Mouse (Mus musculus) hindbrain, embryonic 16.5 days (tissue): ENCODE measurements at regions not wholly inside any gene's neighbourhood (a gene's known extent, or its start where the extent isn't known, plus 50 kb on each side); places are given as distances from the start of the nearest gene placed in this dataset.

ENCODE experiments used
- ATAC-seq: fragments of 200-750 bp; cut with Nextera tagmentation; 2 replicates; pipeline ENCODE4 v1.8.0; 2017; ENCODE audit warnings: moderate TSS enrichment, moderate library complexity
- H3K27ac ChIP-seq: fragments of 300-500 bp; sonication (generic); 2 replicates; pipeline ENCODE4 v1.5.1; 2014; ENCODE audit warnings: low read depth, mild to moderate bottlenecking, control low read depth, low read length, moderate library complexity
- H3K27me3 ChIP-seq: fragments of 300-500 bp; sonication (generic); replicated peaks from 2 replicates; pipeline ENCODE4 v1.6.1; 2014; ENCODE audit warnings: low read length; ENCODE audit not compliant: control insufficient read depth, insufficient read depth
- H3K36me3 ChIP-seq: fragments of 300-500 bp; sonication (generic); 2 replicates; pipeline ENCODE4 v1.6.1; 2014; ENCODE audit warnings: mild to moderate bottlenecking, low read length, moderate library complexity, mixed read lengths; ENCODE audit not compliant: control insufficient read depth, insufficient read depth
- H3K4me1 ChIP-seq: fragments of 300-500 bp; sonication (generic); 2 replicates; pipeline ENCODE4 v1.6.1; 2014; ENCODE audit warnings: low read depth, low read length; ENCODE audit not compliant: control insufficient read depth, insufficient read depth
- H3K4me2 ChIP-seq: fragments of 300-500 bp; sonication (generic); 2 replicates; pipeline ENCODE4 v1.6.1; 2014; ENCODE audit warnings: mild to moderate bottlenecking, low read length, control low read depth, moderate library complexity
- H3K4me3 ChIP-seq: fragments of 300-500 bp; sonication (generic); 2 replicates; pipeline ENCODE4 v1.5.1; 2014; ENCODE audit warnings: mild to moderate bottlenecking, low read length, control low read depth, moderate library complexity
- H3K9ac ChIP-seq: fragments of 300-500 bp; sonication (generic); 2 replicates; pipeline ENCODE4 v1.6.1; 2014; ENCODE audit warnings: low read depth, mild to moderate bottlenecking, control low read depth, low read length, moderate library complexity
- H3K9me3 ChIP-seq: fragments of 300-500 bp; sonication (generic); 2 replicates; pipeline ENCODE4 v1.6.1; 2014; ENCODE audit warnings: mild to moderate bottlenecking, low read length, moderate library complexity; ENCODE audit not compliant: control insufficient read depth
- WGBS: fragments of 180-500 bp; shearing (Covaris S2); extraction: QIAGEN DNeasy Blood & Tissue Kit; methylation state at CpG from one replicate; pipeline ENCODE4 v1.1.7; 2014; 5-methylcytosine and 5-hydroxymethylcytosine counted together

GRCm38 (mm10) chr7:70067828-70068719, 298.5 kb downstream of the Nr2f2 start:
- H3K27ac ChIP-seq = peak overlapping the region; percentile 66
- 12% methylated on average over 18 of the region's 18 CpGs for WGBS
- peaks cover 15% of the 10 kb centered on the region for H3K4me1 ChIP-seq
- no peak overlapping the region for H3K4me3 ChIP-seq
- peak overlapping the region; percentile 43 for H3K9ac ChIP-seq
- H3K36me3 ChIP-seq = no peaks in the 10 kb centered on the region
- H3K4me2 ChIP-seq = peak overlapping the region; percentile 39
- ATAC-seq = peak; percentile 71
- no peaks in the 10 kb centered on the region for H3K9me3 ChIP-seq
- no peaks in the 10 kb centered on the region for H3K27me3 ChIP-seq

- no peak overlapping the region for H3K4me2 ChIP-seq
- ATAC-seq = no peak
- no peaks in the 10 kb centered on the region for H3K36me3 ChIP-seq
- H3K27me3 ChIP-seq = no peaks in the 10 kb centered on the region
- H3K9ac ChIP-seq = no peak overlapping the region
- H3K4me3 ChIP-seq = no peak overlapping the region
- H3K9me3 ChIP-seq = no peaks in the 10 kb centered on the region
- H3K4me1 ChIP-seq = peaks cover 15% of the 10 kb centered on the region
- WGBS = 63% methylated on average over 5 of the region's 5 CpGs
- no peak overlapping the region for H3K27ac ChIP-seq
Observed at GRCm38 (mm10) chr7:70067071-70067470, 299.5 kb downstream of the Nr2f2 start.

- ATAC-seq = no peak
- no peak overlapping the region for H3K27ac ChIP-seq
- WGBS = 88% methylated on average over 7 of the region's 7 CpGs
Observed at GRCm38 (mm10) chr7:70066448-70066847, 300.1 kb downstream of the Nr2f2 start.

GRCm38 (mm10) chr7:70065471-70066130, 300.9 kb downstream of the Nr2f2 start:
- no peak overlapping the region for H3K4me3 ChIP-seq
- ATAC-seq = peak; percentile 80
- no peaks in the 10 kb centered on the region for H3K27me3 ChIP-seq
- no peak overlapping the region for H3K27ac ChIP-seq
- no peaks in the 10 kb centered on the region for H3K9me3 ChIP-seq
- WGBS = 59% methylated on average over 11 of the region's 11 CpGs
- H3K4me2 ChIP-seq = no peak overlapping the region
- H3K9ac ChIP-seq = no peak overlapping the region
- H3K4me1 ChIP-seq = peaks cover 15% of the 10 kb centered on the region
- no peaks in the 10 kb centered on the region for H3K36me3 ChIP-seq

More at GRCm38 (mm10) chr7:70066448-70066847, 300.1 kb downstream of the Nr2f2 start:
- H3K9me3 ChIP-seq = no peaks in the 10 kb centered on the region
- no peak overlapping the region for H3K9ac ChIP-seq
- no peak overlapping the region for H3K4me3 ChIP-seq
- no peaks in the 10 kb centered on the region for H3K27me3 ChIP-seq
- H3K36me3 ChIP-seq = no peaks in the 10 kb centered on the region
- H3K4me2 ChIP-seq = no peak overlapping the region
- H3K4me1 ChIP-seq = peaks cover 15% of the 10 kb centered on the region

- H3K4me2 ChIP-seq = no peak overlapping the region
- H3K9me3 ChIP-seq = no peaks in the 10 kb centered on the region
- no peak overlapping the region for H3K9ac ChIP-seq
- peak; percentile 87; the same call in 1 of the 2 replicates for ATAC-seq
- no peaks in the 10 kb centered on the region for H3K36me3 ChIP-seq
- 72% methylated on average over 5 of the region's 5 CpGs for WGBS
- H3K27ac ChIP-seq = no peak overlapping the region
- H3K4me3 ChIP-seq = no peak overlapping the region
- no peaks in the 10 kb centered on the region for H3K4me1 ChIP-seq
- no peaks in the 10 kb centered on the region for H3K27me3 ChIP-seq
Observed at GRCm38 (mm10) chr7:70047415-70047753, 319.2 kb downstream of the Nr2f2 start.

GRCm38 (mm10) chr7:70046691-70047414, 319.7 kb downstream of the Nr2f2 start:
- no peak overlapping the region for H3K4me3 ChIP-seq
- WGBS = 34% methylated on average over 17 of the region's 17 CpGs
- ATAC-seq = peak; percentile 87
- H3K9me3 ChIP-seq = no peaks in the 10 kb centered on the region
- no peak overlapping the region for H3K9ac ChIP-seq
- no peak overlapping the region for H3K27ac ChIP-seq
- no peak overlapping the region for H3K4me2 ChIP-seq
- no peaks in the 10 kb centered on the region for H3K36me3 ChIP-seq
- no peaks in the 10 kb centered on the region for H3K4me1 ChIP-seq
- H3K27me3 ChIP-seq = no peaks in the 10 kb centered on the region

- H3K4me2 ChIP-seq = no peak overlapping the region
- ATAC-seq = no peak
- no peaks in the 10 kb centered on the region for H3K9me3 ChIP-seq
- H3K4me3 ChIP-seq = no peak overlapping the region
- no peaks in the 10 kb centered on the region for H3K36me3 ChIP-seq
- no peaks in the 10 kb centered on the region for H3K4me1 ChIP-seq
- no peaks in the 10 kb centered on the region for H3K27me3 ChIP-seq
- 88% methylated on average over 1 of the region's 1 CpGs for WGBS
- no peak overlapping the region for H3K9ac ChIP-seq
- H3K27ac ChIP-seq = no peak overlapping the region
Observed at GRCm38 (mm10) chr7:70037011-70037410, 329.5 kb downstream of the Nr2f2 start.

GRCm38 (mm10) chr7:70032857-70033256, 333.7 kb downstream of the Nr2f2 start:
- Histone ChIP-seq H3K9ac (no peak overlapping the region), H3K9me3 (no peaks in the 10 kb centered on the region), H3K36me3 (no peaks in the 10 kb centered on the region), H3K4me1 (no peaks in the 10 kb centered on the region), H3K27ac (no peak overlapping the region), H3K4me2 (no peak overlapping the region), H3K27me3 (no peaks in the 10 kb centered on the region), H3K4me3 (no peak overlapping the region)
- no peak for ATAC-seq
- WGBS = 94% methylated on average over 2 of the region's 2 CpGs

- WGBS = 56% methylated on average over 2 of the region's 2 CpGs
- no peaks in the 10 kb centered on the region for H3K9me3 ChIP-seq
- no peak overlapping the region for H3K27ac ChIP-seq
- H3K27me3 ChIP-seq = no peaks in the 10 kb centered on the region
- H3K36me3 ChIP-seq = no peaks in the 10 kb centered on the region
- no peak overlapping the region for H3K4me2 ChIP-seq
- H3K4me1 ChIP-seq = no peaks in the 10 kb centered on the region
- no peak overlapping the region for H3K9ac ChIP-seq
- no peak overlapping the region for H3K4me3 ChIP-seq
- ATAC-seq = no peak
Observed at GRCm38 (mm10) chr7:70029311-70029710, 337.2 kb downstream of the Nr2f2 start.
